Mouse (Mus musculus): Measurements from ENCODE around the gene Eef1a1. TPM values are rescaled to one million over a fixed set of nuclear protein-coding genes. Genes with fewer than 3 reads are reported as not detected.
"Not testable (repeated sequence)": the region's sequence is repeated elsewhere in the genome, so short reads cannot be mapped to it uniquely, and the experiment has no call there.

Eef1a1 gene
- polyA plus RNA-seq, 2 experiments: 6,070 to 9,083 TPM

- no peaks in the 10 kb centered on the region for H3K9me3 ChIP-seq (ENCODE audit: control insufficient read depth, low read length)
- no peak overlapping the region for H3K4me3 ChIP-seq (replicated peaks; ENCODE audit: low read length)
- DNase-seq (ENCODE audit: low spot score) (no peak), ATAC-seq (ENCODE audit: low FRiP score, low read depth) (no peak)
- no peak overlapping the region for H3K4me2 ChIP-seq (replicated peaks; ENCODE audit: low read depth, low read length, severe bottlenecking)
- WGBS: 88% methylated on average over 3 of the region's 3 CpGs
- no peak for TF ChIP-seq POLR2A (IDR thresholded peaks at IDR 0.05; ENCODE audit: borderline replicate concordance, extremely low read depth, insufficient read depth, insufficient read length)
- no peaks in the 10 kb centered on the region for H3K27me3 ChIP-seq (ENCODE audit: control insufficient read depth, insufficient read depth, low read length)
- H3K27ac ChIP-seq (replicated peaks; ENCODE audit: low read depth, low read length): no peak overlapping the region
- H3K36me3 ChIP-seq (ENCODE audit: control insufficient read depth, insufficient read depth, low read length): no peaks in the 10 kb centered on the region
- no peak overlapping the region for H3K9ac ChIP-seq (ENCODE audit: low read depth, low read length, severe bottlenecking)
- no peaks in the 10 kb centered on the region for H3K4me1 ChIP-seq (ENCODE audit: control insufficient read depth, insufficient read depth, low read length)
Observed at GRCm38 (mm10) chr9:78491169-78491568, 2.2 kb upstream of the Eef1a1 start.

- ATAC-seq (ENCODE audit: low FRiP score, low read depth); H3K27me3 ChIP-seq (ENCODE audit: control insufficient read depth, insufficient read depth, low read length); H3K4me2 ChIP-seq (replicated peaks; ENCODE audit: low read depth, low read length, severe bottlenecking); H3K4me1 ChIP-seq (ENCODE audit: control insufficient read depth, insufficient read depth, low read length); H3K9ac ChIP-seq (ENCODE audit: low read depth, low read length, severe bottlenecking); H3K9me3 ChIP-seq (ENCODE audit: control insufficient read depth, low read length); DNase-seq (ENCODE audit: low spot score); H3K36me3 ChIP-seq (ENCODE audit: control insufficient read depth, insufficient read depth, low read length); H3K27ac ChIP-seq (replicated peaks; ENCODE audit: low read depth, low read length); H3K4me3 ChIP-seq (replicated peaks; ENCODE audit: low read length): not testable (repeated sequence)
- WGBS: 97% methylated on average over 5 of the region's 5 CpGs
Observed at GRCm38 (mm10) chr9:78488021-78488420, 930 bp downstream of the Eef1a1 start.

GRCm38 (mm10) chr9:78484660-78485059, 4.3 kb downstream of the Eef1a1 start:
- ATAC-seq (ENCODE audit: low FRiP score, low read depth): no peak
- TF ChIP-seq POLR2A (IDR thresholded peaks at IDR 0.05; ENCODE audit: borderline replicate concordance, extremely low read depth, insufficient read depth, insufficient read length): no peak
- H3K4me2 ChIP-seq (replicated peaks; ENCODE audit: low read depth, low read length, severe bottlenecking): no peak overlapping the region
- H3K27ac ChIP-seq (replicated peaks; ENCODE audit: low read depth, low read length): no peak overlapping the region
- WGBS: 59% methylated on average over 3 of the region's 3 CpGs
- no peaks in the 10 kb centered on the region for H3K27me3 ChIP-seq (ENCODE audit: control insufficient read depth, insufficient read depth, low read length)
- H3K36me3 ChIP-seq (ENCODE audit: control insufficient read depth, insufficient read depth, low read length): peaks cover 11% of the 10 kb centered on the region
- H3K9ac ChIP-seq (ENCODE audit: low read depth, low read length, severe bottlenecking): no peak overlapping the region
- H3K4me1 ChIP-seq (ENCODE audit: control insufficient read depth, insufficient read depth, low read length): peaks cover 9% of the 10 kb centered on the region; the same call in 1 of the 2 replicates
- DNase-seq (ENCODE audit: low spot score): no peak
- no peaks in the 10 kb centered on the region for H3K9me3 ChIP-seq (ENCODE audit: control insufficient read depth, low read length)
- H3K4me3 ChIP-seq (replicated peaks; ENCODE audit: low read length): no peak overlapping the region

- Histone ChIP-seq H3K4me1 (ENCODE audit: control insufficient read depth, insufficient read depth, low read length) (peaks cover 9% of the 10 kb centered on the region; the same call in 1 of the 2 replicates), H3K4me2 (replicated peaks; ENCODE audit: low read depth, low read length, severe bottlenecking) (peak overlapping the region; percentile 60), H3K4me3 (replicated peaks; ENCODE audit: low read length) (peak overlapping the region; percentile 100), H3K27ac (replicated peaks; ENCODE audit: low read depth, low read length) (peak overlapping the region; percentile 97), H3K9ac (ENCODE audit: low read depth, low read length, severe bottlenecking) (peak overlapping the region; percentile 61), H3K27me3 (ENCODE audit: control insufficient read depth, insufficient read depth, low read length) (no peaks in the 10 kb centered on the region), H3K36me3 (ENCODE audit: control insufficient read depth, insufficient read depth, low read length) (peaks cover 32% of the 10 kb centered on the region), H3K9me3 (ENCODE audit: control insufficient read depth, low read length) (no peaks in the 10 kb centered on the region)
- no peak for TF ChIP-seq POLR2A (IDR thresholded peaks at IDR 0.05; ENCODE audit: borderline replicate concordance, extremely low read depth, insufficient read depth, insufficient read length)
- DNase-seq (ENCODE audit: low spot score): no peak
- 3% methylated on average over 3 of the region's 3 CpGs for WGBS
- no peak for ATAC-seq (ENCODE audit: low FRiP score, low read depth)
Observed at GRCm38 (mm10) chr9:78482386-78482785, 6.6 kb downstream of the Eef1a1 start.

GRCm38 (mm10) chr9:78481423-78482331, 7.3 kb downstream of the Eef1a1 start:
- Histone ChIP-seq H3K4me1 (ENCODE audit: control insufficient read depth, insufficient read depth, low read length) (peaks cover 9% of the 10 kb centered on the region; the same call in 1 of the 2 replicates), H3K4me3 (replicated peaks; ENCODE audit: low read length) (peak overlapping the region; percentile 100), H3K4me2 (replicated peaks; ENCODE audit: low read depth, low read length, severe bottlenecking) (peak overlapping the region; percentile 60), H3K9me3 (ENCODE audit: control insufficient read depth, low read length) (no peaks in the 10 kb centered on the region), H3K36me3 (ENCODE audit: control insufficient read depth, insufficient read depth, low read length) (peaks cover 39% of the 10 kb centered on the region), H3K27me3 (ENCODE audit: control insufficient read depth, insufficient read depth, low read length) (no peaks in the 10 kb centered on the region), H3K27ac (replicated peaks; ENCODE audit: low read depth, low read length) (peak overlapping the region; percentile 99), H3K9ac (ENCODE audit: low read depth, low read length, severe bottlenecking) (peak overlapping the region; percentile 100)
- peak; percentile 96 for ATAC-seq (ENCODE audit: low FRiP score, low read depth)
- TF ChIP-seq POLR2A (IDR thresholded peaks at IDR 0.05; ENCODE audit: borderline replicate concordance, extremely low read depth, insufficient read depth, insufficient read length): peak; percentile 100
- peak; percentile 99 for DNase-seq (ENCODE audit: low spot score)
- WGBS: under 1% methylated on average over 68 of the region's 77 CpGs
